Mouse (Mus musculus): ENCODE results near the gene Fosl1. TPM values are rescaled to one million over a fixed set of nuclear protein-coding genes. Genes with fewer than 3 reads are reported as not detected.

Gene Fosl1
- polyA plus RNA-seq, 1 experiment from 2014 or later, result not detected

DNA sequence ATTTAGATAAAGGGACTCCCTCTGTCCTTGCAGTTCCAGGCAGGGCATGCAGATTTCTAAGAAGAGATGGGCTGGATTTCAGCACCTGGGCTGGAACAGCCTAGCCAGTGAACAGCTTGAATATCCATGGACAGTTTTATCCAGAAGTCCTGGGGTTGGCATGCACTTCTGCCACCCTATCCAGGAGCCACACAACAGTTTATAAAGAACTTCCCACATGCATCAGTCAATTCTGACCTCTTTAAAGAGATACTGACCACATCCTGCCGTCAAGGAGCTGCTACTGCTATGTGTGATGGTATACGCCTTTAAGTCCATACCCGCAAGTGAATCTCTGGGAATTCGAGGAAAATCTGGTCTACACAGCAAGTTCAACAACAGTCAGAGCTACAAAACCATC lies 18.1 kb upstream of the Fosl1 start:
- Histone ChIP-seq H3K27me3 (ENCODE audit: low read depth, poor library complexity, severe bottlenecking) (no peaks in the 10 kb centered on the region), H3K9me3 (replicated peaks) (no peaks in the 10 kb centered on the region), H3K27ac (no peak overlapping the region), H3K4me1 (peaks cover 35% of the 10 kb centered on the region), H3K4me3 (no peak overlapping the region), H3K36me3 (peaks cover 29% of the 10 kb centered on the region)
- DNase-seq (ENCODE audit: low spot score), result no peak
- WGBS, result 87% methylated on average over 4 of the region's 4 CpGs

DNA sequence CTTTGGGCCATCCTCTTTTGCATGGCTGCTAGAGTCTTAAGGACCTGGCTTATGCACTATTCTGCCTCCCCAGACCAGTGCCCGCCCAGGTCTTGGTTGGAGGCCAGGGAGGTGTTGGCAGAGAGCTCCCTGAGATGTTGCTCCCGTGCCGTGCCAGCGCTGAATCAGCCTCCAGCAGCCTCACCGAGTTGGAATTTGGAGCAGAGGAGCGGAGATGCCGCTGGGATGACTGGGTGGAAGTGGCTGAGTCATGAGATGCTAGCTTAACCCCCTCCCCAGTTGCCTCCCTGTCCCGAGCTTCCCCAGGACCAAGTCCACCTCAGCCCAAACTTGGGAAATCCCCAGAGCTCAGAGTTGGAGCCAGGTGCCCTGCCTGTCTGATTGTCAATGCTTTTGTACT lies 17.5 kb upstream of the Fosl1 start:
- Histone ChIP-seq H3K4me3 (no peak overlapping the region), H3K27ac (0 out of 2 replicates have a peak overlapping the region, but pooled peaks have one; percentile 14), H3K9me3 (replicated peaks) (no peaks in the 10 kb centered on the region), H3K4me1 (peaks cover 40% of the 10 kb centered on the region), H3K27me3 (ENCODE audit: low read depth, poor library complexity, severe bottlenecking) (no peaks in the 10 kb centered on the region), H3K36me3 (peaks cover 29% of the 10 kb centered on the region)
- 79% methylated on average over 8 of the region's 8 CpGs for WGBS
- DNase-seq (ENCODE audit: low spot score), result no peak

GRCm38 (mm10) chr19:5430408-5430807 lies 16.9 kb upstream of the Fosl1 start:
- no peak overlapping the region for H3K27ac ChIP-seq
- peaks cover 29% of the 10 kb centered on the region for H3K36me3 ChIP-seq
- H3K4me3 ChIP-seq, result no peak overlapping the region
- no peak for DNase-seq (ENCODE audit: low spot score)
- 88% methylated on average over 1 of the region's 1 CpGs for WGBS
- H3K4me1 ChIP-seq, result peaks cover 42% of the 10 kb centered on the region
- no peaks in the 10 kb centered on the region for H3K9me3 ChIP-seq (replicated peaks)
- no peaks in the 10 kb centered on the region for H3K27me3 ChIP-seq (ENCODE audit: low read depth, poor library complexity, severe bottlenecking)

- WGBS, result 84% methylated on average over 4 of the region's 4 CpGs
- Histone ChIP-seq H3K27me3 (ENCODE audit: low read depth, poor library complexity, severe bottlenecking) (no peaks in the 10 kb centered on the region), H3K4me3 (no peak overlapping the region), H3K27ac (no peak overlapping the region), H3K4me1 (peaks cover 30% of the 10 kb centered on the region), H3K9me3 (replicated peaks) (no peaks in the 10 kb centered on the region), H3K36me3 (peaks cover 18% of the 10 kb centered on the region)
- no peak for DNase-seq (ENCODE audit: low spot score)
Measured at GRCm38 (mm10) chr19:5431911-5432464, 15.4 kb upstream of the Fosl1 start.

- Histone ChIP-seq H3K27ac (peak overlapping the region; percentile 90), H3K4me3 (peak overlapping the region; percentile 52), H3K36me3 (peaks cover 9% of the 10 kb centered on the region; the same call in 1 of the 2 replicates), H3K4me1 (peaks cover 25% of the 10 kb centered on the region), H3K27me3 (ENCODE audit: low read depth, poor library complexity, severe bottlenecking) (no peaks in the 10 kb centered on the region), H3K9me3 (replicated peaks) (no peaks in the 10 kb centered on the region)
- WGBS, result 16% methylated on average over 16 of the region's 16 CpGs
- DNase-seq (ENCODE audit: low spot score), result peak; percentile 67
Measured at GRCm38 (mm10) chr19:5432992-5433852, 14.1 kb upstream of the Fosl1 start.

DNA sequence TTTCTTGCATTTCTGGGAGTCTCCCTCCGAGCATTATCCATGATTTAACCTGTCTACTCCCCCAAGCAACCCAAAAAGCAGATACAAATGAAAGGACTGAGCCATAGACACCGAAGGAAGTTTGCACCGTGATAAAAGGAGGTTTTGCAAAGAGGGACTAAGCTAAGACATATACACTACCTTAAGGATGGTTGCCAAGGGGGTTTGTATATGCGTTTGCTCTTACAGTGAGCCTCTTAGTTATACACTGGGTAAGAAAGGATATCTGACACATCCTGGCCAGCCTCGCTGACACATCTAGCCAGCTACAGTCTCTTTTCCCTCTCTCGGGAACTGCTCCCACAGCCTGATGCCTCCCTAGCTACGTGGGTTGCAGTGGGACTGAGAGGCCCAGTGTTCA lies 13.4 kb upstream of the Fosl1 start:
- 76% methylated on average over 7 of the region's 7 CpGs for WGBS
- Histone ChIP-seq H3K27me3 (ENCODE audit: low read depth, poor library complexity, severe bottlenecking) (no peaks in the 10 kb centered on the region), H3K27ac (peak overlapping the region; percentile 90), H3K4me3 (peak overlapping the region; percentile 52), H3K4me1 (peaks cover 25% of the 10 kb centered on the region), H3K9me3 (replicated peaks) (no peaks in the 10 kb centered on the region), H3K36me3 (0 out of 2 replicates have a peak, but pooled peaks cover 3% of the 10 kb centered on the region)
- DNase-seq (ENCODE audit: low spot score), result no peak

DNA sequence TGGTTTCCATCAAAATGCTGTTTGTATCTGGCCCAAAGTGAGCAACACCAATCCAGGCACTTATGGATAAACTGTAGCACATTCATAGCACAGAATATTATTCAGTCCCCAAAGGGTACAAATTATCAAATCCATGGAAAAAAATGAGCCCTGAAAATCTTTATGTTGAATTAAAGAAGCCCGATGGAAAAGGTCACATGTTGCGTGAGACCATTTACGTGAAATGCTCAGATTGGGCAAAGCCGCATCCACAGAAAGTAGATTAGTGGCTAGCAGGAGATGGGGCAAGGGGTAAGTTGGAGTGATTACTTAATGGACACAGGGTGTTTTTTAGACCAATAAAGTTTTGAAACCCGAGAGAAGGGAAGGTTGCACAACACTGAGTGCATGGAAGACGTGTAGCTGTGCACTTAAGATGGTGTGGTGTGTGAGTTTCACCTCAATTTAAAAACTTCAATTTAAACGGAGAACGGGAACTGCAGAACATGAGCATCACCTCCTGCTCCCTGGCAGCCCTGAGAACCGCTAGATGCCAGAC lies 2.9 kb upstream of the Fosl1 start:
- DNase-seq (ENCODE audit: low spot score), result no peak
- H3K9me3 ChIP-seq (replicated peaks), result no peaks in the 10 kb centered on the region
- H3K4me1 ChIP-seq, result peaks cover 19% of the 10 kb centered on the region
- H3K27ac ChIP-seq, result no peak overlapping the region
- 67% methylated on average over 9 of the region's 9 CpGs for WGBS
- peaks cover 56% of the 10 kb centered on the region for H3K27me3 ChIP-seq (ENCODE audit: low read depth, poor library complexity, severe bottlenecking)
- no peaks in the 10 kb centered on the region for H3K36me3 ChIP-seq
- no peak overlapping the region for H3K4me3 ChIP-seq

- 40% methylated on average over 7 of the region's 7 CpGs for WGBS
- Histone ChIP-seq H3K9me3 (replicated peaks) (no peaks in the 10 kb centered on the region), H3K27me3 (ENCODE audit: low read depth, poor library complexity, severe bottlenecking) (peaks cover 61% of the 10 kb centered on the region), H3K4me1 (peaks cover 19% of the 10 kb centered on the region), H3K36me3 (no peaks in the 10 kb centered on the region), H3K4me3 (no peak overlapping the region), H3K27ac (no peak overlapping the region)
- DNase-seq (ENCODE audit: low spot score), result no peak
Measured at GRCm38 (mm10) chr19:5444954-5445353, 2.4 kb upstream of the Fosl1 start.

GRCm38 (mm10) chr19:5445747-5446146 lies 1.6 kb upstream of the Fosl1 start:
- Histone ChIP-seq H3K27ac (no peak overlapping the region), H3K4me3 (no peak overlapping the region), H3K9me3 (replicated peaks) (no peaks in the 10 kb centered on the region), H3K36me3 (no peaks in the 10 kb centered on the region), H3K27me3 (ENCODE audit: low read depth, poor library complexity, severe bottlenecking) (peaks cover 69% of the 10 kb centered on the region), H3K4me1 (peaks cover 19% of the 10 kb centered on the region)
- WGBS, result 89% methylated on average over 5 of the region's 5 CpGs
- DNase-seq (ENCODE audit: low spot score), result no peak

GRCm38 (mm10) chr19:5448354-5449150 lies 1.2 kb downstream of the Fosl1 start:
- 8% methylated on average over 36 of the region's 36 CpGs for WGBS
- peak overlapping the region; percentile 67 for H3K4me3 ChIP-seq
- peaks cover 80% of the 10 kb centered on the region for H3K27me3 ChIP-seq (ENCODE audit: low read depth, poor library complexity, severe bottlenecking)
- peaks cover 14% of the 10 kb centered on the region for H3K36me3 ChIP-seq
- H3K27ac ChIP-seq, result no peak overlapping the region
- DNase-seq (ENCODE audit: low spot score), result peak; percentile 57
- H3K4me1 ChIP-seq, result peaks cover 19% of the 10 kb centered on the region
- H3K9me3 ChIP-seq (replicated peaks), result no peaks in the 10 kb centered on the region

- no peaks in the 10 kb centered on the region for H3K9me3 ChIP-seq (replicated peaks)
- H3K4me3 ChIP-seq, result no peak overlapping the region
- peaks cover 19% of the 10 kb centered on the region for H3K4me1 ChIP-seq
- no peak for DNase-seq (ENCODE audit: low spot score)
- H3K27ac ChIP-seq, result no peak overlapping the region
- H3K27me3 ChIP-seq (ENCODE audit: low read depth, poor library complexity, severe bottlenecking), result peaks cover 72% of the 10 kb centered on the region
- H3K36me3 ChIP-seq, result peaks cover 25% of the 10 kb centered on the region
- 88% methylated on average over 3 of the region's 3 CpGs for WGBS
Measured at GRCm38 (mm10) chr19:5449673-5450072, 2.3 kb downstream of the Fosl1 start.

- H3K4me3 ChIP-seq, result no peak overlapping the region
- peaks cover 35% of the 10 kb centered on the region for H3K36me3 ChIP-seq
- peaks cover 51% of the 10 kb centered on the region for H3K27me3 ChIP-seq (ENCODE audit: low read depth, poor library complexity, severe bottlenecking)
- H3K4me1 ChIP-seq, result peaks cover 40% of the 10 kb centered on the region
- no peak overlapping the region for H3K27ac ChIP-seq
- DNase-seq (ENCODE audit: low spot score), result no peak
- 80% methylated on average over 6 of the region's 6 CpGs for WGBS
- H3K9me3 ChIP-seq (replicated peaks), result no peaks in the 10 kb centered on the region
Measured at GRCm38 (mm10) chr19:5451766-5452165, 4.4 kb downstream of the Fosl1 start.

All from limb, embryonic 10.5 days (tissue).